Mouse (Mus musculus): ENCODE measurements at regions not wholly inside any gene's neighbourhood (a gene's known extent, or its start where the extent isn't known, plus 50 kb on each side); places are given as distances from the start of the nearest gene placed in this dataset.

GRCm38 (mm10) chr9:26247669-26248068 lies 485.9 kb upstream of the B3gat1 start:
- DNase-seq (ENCODE audit: low spot score in 2 of 2) = peak in 1 of 2 experiments; percentile 63
- intact Hi-C loops (cut with DNase I) = no loop called here

DNA sequence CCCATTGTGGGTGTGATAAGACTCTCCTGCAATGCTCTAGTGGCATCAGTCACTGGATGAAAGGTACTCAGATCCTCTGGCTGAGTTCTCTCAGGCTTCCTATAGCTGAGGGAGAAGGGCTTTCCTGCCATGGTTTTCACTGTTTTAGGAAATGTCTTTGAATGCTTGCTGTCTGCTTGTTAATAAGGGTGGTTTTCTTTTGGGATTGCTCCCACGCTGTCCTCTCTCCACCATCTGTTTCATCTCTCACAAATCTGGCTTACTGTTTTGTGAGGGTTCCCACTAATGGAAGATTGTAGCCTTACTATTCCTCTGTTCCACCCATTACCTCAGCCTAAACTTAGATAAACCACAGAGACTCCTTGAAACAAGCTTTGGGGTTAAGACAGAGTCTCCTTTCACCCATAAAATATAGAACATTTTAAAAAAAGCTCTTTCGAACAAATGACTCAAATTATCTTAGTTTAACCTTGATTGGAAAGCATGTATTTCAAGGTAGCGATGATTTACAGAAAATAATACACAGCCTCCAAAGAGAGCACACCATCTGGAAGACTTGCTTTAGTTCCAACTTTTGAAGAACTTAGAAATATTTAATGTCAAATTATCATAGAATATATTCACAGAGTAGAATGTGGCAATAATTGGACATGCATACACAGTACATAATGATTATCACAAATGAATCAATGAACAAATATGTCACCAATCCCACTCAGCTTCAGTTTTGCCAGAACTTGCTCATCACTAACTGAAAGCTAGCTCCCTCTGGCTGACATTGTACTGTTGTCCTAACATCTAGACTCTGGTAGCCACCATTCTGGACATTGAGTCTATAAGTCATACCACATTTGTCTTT lies 468.4 kb upstream of the B3gat1 start:
- peak; percentile 73 to 94 for DNase-seq (ENCODE audit: low spot score in 2 of 2)
- intact Hi-C loops (cut with DNase I) = loop anchor here (1.0 to 10.0 kb wide), 2 partner anchors 370 to 470 kb away; partner anchors contain the start of gene B3gat1
